Mouse (Mus musculus) gastrocnemius, adult 8-10 months (tissue): Measurements from ENCODE around the gene Fbxo11. TPM values are rescaled to one million over a fixed set of nuclear protein-coding genes. Genes with fewer than 3 reads are reported as not detected.
"Not testable (repeated sequence)": the region's sequence is repeated elsewhere in the genome, so short reads cannot be mapped to it uniquely, and the experiment has no call there.

Experiments
- DNase-seq, 2 experiments: peaks; one replicate each; pipeline ENCODE4 v3.0.0; 2022; ENCODE audit warnings: low spot score in 2 of 2
- total RNA-seq, 4 experiments: library from RNA; stranded (reverse); gene quantifications; 2 replicates each; pipeline ENCODE4 v1.2.4; 2022

Fbxo11 gene
- total RNA-seq, 4 experiments from 2014 or later = 27.0 to 36.5 (median 31.9) TPM

DNA sequence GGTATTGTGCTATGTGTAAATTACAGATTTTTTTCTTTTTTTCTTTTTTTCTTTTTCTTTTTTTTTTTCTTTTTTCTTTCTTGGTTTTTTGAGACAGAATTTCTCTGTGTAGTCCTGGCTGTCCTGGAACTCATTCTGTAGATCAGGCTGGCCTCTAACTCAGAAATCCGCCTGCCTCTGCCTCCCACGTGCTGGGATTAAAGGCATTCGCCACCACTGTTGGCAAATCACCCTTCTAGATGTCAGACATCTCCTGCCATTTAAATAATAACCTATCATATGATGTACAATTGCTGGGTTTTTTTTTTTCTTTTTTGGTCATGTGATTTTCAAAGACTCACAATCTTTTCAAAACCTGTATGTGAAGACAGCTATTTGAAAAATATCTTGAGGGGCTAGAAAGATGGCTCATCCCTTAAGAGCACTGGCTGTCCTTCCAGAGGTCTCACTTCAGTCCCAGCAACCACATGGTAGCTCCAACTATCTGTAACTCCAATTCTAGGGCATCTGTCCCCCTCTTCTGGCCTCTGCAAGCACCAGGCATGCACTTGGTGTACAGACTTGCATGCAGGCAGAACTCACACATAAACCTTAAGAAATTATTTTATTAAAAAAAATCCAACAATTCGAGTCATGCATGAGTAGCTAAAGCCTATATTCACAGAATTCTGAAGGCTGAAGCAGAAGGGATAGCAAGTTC lies 2.3 kb upstream of the Fbxo11 start:
- DNase-seq = no peak

- no peak for DNase-seq
These were observed 1.7 kb upstream of the Fbxo11 start for GRCm38 (mm10) chr17:88066799-88067198.

DNA sequence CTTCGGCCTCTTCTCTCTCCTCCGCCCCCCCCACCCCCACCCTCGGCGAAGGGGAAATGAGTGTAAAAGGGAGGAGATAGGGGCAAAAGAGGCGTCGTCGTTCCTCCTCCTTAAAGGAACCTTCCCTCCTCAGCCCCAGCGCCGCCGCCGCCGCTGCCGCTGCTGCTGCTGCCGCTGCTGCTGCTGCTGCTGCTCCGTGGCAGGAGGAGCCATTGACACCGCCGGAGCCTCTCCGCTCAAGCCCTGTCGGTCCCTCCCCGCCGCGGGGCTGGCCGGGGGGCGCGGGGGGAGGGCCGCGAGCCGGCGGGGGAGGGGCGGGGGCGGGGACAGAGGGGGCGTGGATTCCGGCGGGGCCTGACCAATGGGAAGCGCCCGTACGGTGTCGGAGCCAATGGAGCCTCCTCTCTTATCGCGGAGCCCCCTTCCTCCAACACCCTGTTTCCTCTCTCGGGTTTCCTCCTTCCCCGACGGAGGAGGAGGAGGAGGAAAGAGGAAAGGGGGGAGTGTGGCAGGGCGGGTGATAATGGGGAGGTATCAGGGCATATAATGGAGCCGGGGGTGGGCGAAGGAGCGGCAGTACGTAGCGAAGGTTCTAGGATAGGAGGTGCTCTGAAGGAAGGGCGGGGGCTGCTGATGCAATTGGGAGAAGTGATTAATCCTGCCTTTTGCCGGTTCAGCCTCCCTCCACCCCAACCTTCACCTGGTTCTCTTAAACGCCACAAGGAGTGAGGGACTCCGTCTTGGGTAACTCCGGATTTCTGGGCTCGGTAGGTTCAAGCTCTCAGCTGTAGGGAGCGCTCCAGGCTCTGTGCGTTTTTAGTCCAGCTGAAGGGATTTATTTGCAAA lies 933 bp upstream of the Fbxo11 start:
- peak; percentile 76 to 87 for DNase-seq

DNA sequence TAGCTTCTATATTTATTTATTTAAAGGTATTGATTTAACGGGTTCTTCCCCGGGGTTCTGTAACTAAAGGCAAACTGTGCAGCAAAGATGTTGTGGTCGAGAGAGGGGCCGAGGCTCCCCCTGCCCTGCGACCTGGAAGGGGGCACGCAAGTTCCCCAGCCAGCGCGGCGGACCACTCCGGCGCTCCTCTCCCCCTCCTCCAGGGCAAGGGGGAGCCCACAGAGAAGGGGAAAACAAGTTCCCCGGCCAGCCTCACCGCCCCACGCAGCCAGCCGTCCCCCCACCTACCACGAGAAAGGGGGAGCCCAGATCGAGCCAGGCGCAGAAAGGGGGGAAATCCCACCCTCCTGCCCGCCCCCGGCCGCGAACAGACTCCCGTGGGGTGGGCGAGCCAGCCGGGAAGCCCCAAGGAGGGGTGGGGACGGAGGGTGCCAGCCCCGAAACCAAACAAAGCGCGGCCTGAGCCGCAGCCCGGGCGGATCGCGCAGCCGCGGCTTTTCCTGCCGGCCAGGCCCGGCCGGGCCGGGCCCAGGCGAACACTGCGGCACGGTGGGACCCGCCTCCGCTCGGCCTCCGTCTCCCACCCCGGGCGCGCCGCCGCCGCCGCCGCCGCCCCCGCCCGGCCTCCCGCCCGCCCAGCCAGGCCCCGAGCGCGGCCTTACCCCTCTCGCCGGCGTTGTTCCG lies 602 bp downstream of the Fbxo11 start:
- peak; percentile 25 to 35 for DNase-seq

DNA sequence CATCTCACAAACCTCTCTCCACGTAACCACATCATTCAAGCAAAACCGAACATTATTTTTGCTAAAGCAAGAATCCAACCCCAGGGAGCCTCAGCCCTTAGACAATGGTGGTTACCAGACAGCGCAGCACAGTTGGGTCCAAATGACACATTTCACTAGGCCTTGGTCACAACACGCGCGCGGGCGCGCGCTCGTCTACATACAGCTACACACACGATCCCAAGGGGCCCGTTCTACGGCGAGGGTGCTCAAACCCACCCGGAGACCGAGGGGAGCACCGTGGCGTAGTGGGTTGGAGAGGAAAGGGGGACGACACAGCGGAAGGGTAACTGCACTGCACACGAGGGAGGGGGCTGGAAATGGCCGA lies 1.1 kb downstream of the Fbxo11 start:
- DNase-seq = peak; percentile 28 to 39

GRCm38 (mm10) chr17:88062860-88063580 lies 2.1 kb downstream of the Fbxo11 start:
- DNase-seq = no peak

DNA sequence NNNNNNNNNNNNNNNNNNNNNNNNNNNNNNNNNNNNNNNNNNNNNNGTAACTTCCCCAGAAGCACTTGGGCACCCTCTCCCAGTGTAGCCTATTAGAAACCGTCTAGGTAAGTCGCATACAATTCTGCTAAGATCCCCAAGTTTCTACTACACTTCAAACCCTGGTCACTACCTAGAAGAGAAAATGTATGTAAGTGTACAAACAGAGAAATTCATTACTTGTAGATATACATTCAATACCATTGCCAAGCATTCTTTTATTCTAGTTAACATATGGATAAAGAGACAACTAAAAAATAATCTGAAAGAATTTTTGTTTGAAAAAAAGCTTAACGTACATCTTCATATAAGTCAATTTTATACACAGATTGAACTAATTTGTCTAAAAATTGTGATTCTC lies 3.1 kb downstream of the Fbxo11 start:
- DNase-seq = no peak

- DNase-seq = no peak
These were observed 6.8 kb downstream of the Fbxo11 start for GRCm38 (mm10) chr17:88058280-88058679.

DNA sequence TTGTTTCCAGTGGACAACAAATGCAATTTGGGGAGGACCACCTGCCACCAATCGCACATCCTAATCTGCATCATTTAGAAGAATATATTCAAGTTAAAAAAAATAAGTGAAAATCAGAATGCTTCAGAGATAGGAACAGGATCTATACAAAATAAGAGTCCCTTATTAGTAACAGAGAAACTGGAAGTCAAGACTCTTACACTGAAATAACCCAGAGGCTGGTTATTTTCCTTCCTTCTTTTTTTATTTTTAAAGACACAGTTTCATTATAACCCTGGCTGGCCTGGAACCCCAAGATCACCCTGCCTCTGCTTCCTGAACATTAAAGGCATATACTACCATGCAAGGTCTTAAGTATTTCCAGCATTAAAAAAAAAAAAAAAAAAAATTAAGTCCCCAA lies 7.2 kb downstream of the Fbxo11 start:
- no peak for DNase-seq

GRCm38 (mm10) chr17:88051679-88052078 lies 13.4 kb downstream of the Fbxo11 start:
- no peak for DNase-seq

GRCm38 (mm10) chr17:88050892-88051291 lies 14.2 kb downstream of the Fbxo11 start:
- no peak for DNase-seq

- no peak for DNase-seq
These were observed 14.8 kb downstream of the Fbxo11 start for GRCm38 (mm10) chr17:88050318-88050717.

- DNase-seq = no peak
These were observed 22.7 kb downstream of the Fbxo11 start for GRCm38 (mm10) chr17:88042099-88043086.

DNA sequence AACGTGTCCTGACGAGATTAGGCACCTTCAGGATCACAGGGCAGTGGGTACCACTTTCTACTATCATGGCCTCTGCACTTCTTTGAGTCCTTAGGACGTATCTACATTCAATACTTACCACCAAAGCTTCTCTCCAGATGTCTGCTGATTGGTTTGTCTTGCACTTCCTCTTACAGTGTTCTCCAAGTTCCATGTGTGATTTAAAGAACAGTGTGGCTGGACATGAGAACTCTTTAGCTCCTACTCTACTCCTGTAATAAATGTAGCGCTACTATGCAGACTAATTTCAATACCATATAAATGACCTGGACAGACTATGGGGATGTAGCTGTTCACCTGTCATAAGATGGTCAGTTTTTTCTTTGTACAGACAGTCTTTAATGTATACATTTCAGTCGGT lies 24.3 kb downstream of the Fbxo11 start:
- no peak for DNase-seq

DNA sequence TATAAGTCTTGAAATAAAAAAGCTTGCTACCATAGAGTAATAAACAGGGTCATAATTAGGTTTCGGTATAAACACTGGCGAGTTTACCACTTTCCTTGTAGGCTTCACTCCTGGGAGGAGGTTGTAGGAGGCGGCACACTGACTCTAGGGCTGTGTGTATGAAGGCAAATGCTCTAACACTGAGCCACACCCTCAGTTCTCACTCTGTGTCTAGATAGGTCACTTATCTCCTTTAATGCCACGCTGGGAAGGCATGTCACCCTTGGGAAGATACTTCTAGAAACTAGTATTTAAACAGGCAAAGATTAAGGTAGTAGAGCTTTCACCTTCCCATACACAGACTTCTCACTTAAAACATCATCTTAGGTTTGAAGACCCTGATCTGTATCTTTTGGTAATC lies 30.7 kb downstream of the Fbxo11 start:
- DNase-seq = no peak

GRCm38 (mm10) chr17:88031755-88032154 lies 33.3 kb downstream of the Fbxo11 start:
- DNase-seq = no peak

- no peak for DNase-seq
These were observed 35.7 kb downstream of the Fbxo11 start for GRCm38 (mm10) chr17:88029194-88029970.

DNA sequence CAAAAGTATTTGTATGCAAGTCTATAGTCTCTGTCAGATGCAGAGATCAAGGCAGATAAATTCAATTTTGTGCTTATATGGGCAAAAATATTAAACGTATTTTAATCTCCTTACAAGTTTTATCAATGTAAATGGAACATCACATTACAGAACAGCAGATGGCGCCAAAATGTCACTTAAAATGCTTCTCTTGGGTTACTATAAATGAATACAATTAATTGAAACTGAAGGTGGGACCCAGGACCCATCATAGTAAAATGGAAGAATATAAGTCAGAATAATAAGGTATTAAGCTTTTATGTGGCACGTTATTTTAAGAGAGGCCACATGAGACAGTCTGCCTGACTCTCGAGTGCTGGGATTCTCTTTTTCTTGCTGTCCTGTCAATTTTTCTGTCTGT lies 39.9 kb downstream of the Fbxo11 start:
- peak in 1 of 2 experiments; percentile 12 for DNase-seq

DNA sequence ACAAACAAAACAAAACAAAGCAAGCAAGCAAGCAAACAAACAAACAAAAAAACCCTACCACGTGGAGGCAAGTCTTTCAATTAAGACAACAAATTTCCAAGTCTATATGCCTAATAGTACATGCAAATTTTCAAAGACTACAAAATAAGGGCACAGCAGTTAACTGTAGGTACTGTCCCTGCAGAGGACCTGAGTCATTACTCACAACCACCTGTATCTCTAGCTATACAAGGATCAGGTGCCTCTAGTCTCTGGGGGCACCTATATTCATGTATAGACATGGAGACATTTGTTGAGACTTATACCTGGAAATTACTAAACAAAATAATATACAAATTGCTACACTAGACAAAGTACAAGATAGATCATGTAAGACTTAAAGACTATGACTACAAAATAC lies 41.2 kb downstream of the Fbxo11 start:
- no peak for DNase-seq

- not testable (repeated sequence) for DNase-seq
These were observed 49.1 kb downstream of the Fbxo11 start for GRCm38 (mm10) chr17:88016027-88016426.
